Mouse (Mus musculus) forebrain, embryonic 10.5 days (tissue): ENCODE data around the gene Tln2. TPM values are rescaled to one million over a fixed set of nuclear protein-coding genes. Genes with fewer than 3 reads are reported as not detected.
A peak's percentile ranks its signal among the peaks of the same experiment; 100 is the strongest.

ENCODE experiments used
- DNase-seq: peaks from one replicate; pipeline ENCODE4 v3.0.0-alpha.2; 2017; ENCODE audit warnings: low spot score; ENCODE audit errors: extremely low spot score
- H3K27ac ChIP-seq: fragments of 300-500 bp; sonication (generic); 2 replicates; pipeline ENCODE4 v1.5.1; 2016; ENCODE audit warnings: mild to moderate bottlenecking
- H3K27me3 ChIP-seq: fragments of 300-500 bp; sonication (generic); 2 replicates; pipeline ENCODE4 v1.6.1; 2016; ENCODE audit warnings: mild to moderate bottlenecking; ENCODE audit not compliant: poor library complexity, severe bottlenecking
- H3K36me3 ChIP-seq: fragments of 300-500 bp; sonication (generic); replicated peaks from 2 replicates; pipeline ENCODE4 v1.6.1; 2016; ENCODE audit warnings: mild to moderate bottlenecking, moderate library complexity
- H3K4me1 ChIP-seq: fragments of 300-500 bp; sonication (generic); 2 replicates; pipeline ENCODE4 v1.6.1; 2016
- H3K4me3 ChIP-seq: fragments of 300-500 bp; sonication (generic); 2 replicates; pipeline ENCODE4 v1.5.1; 2016; ENCODE audit warnings: mild to moderate bottlenecking, moderate library complexity
- H3K9me3 ChIP-seq: fragments of 300-500 bp; sonication (generic); 2 replicates; pipeline ENCODE4 v1.6.1; 2016; ENCODE audit warnings: mild to moderate bottlenecking, moderate library complexity
- WGBS: fragments of 180-500 bp; shearing (Covaris S2); methylation state at CpG from one replicate; pipeline ENCODE4 v1.1.7; 2016; 5-methylcytosine and 5-hydroxymethylcytosine counted together
- polyA plus RNA-seq: library from polyadenylated mRNA; unstranded; fragments of >200 nt; fragmentation: Nextera tagmentation; extraction: Ambion mirVana; gene quantifications from 2 replicates; pipeline ENCODE4 v1.2.1, GENCODE M21; 2016

Gene Tln2
- polyA plus RNA-seq, 1 experiment from 2014 or later: 30.0 TPM

DNA sequence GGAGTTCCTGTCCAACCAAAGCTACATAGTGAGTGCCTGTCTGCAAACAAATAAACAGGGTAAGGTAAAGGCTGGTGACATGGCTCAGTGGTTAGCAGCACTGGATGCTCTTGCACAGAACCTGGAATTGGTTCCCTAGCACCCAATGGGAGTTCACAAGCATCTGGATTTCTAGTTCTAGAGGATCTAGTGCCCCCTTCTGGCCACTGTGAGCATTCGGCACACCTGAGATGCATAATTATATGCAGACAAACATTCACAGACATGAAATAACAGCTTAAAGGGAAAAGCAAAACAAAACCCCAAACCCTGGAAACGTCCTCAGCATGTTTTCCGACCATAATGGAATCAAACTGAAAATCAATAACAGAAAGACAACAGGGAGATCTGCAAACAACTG is 191.4 kb downstream of the Tln2 start:
- 91% methylated on average over 3 of the region's 3 CpGs for WGBS
- no peaks in the 10 kb centered on the region for H3K4me1 ChIP-seq
- no peaks in the 10 kb centered on the region for H3K27me3 ChIP-seq
- DNase-seq: no peak
- H3K9me3 ChIP-seq: no peaks in the 10 kb centered on the region; the same call in 1 of the 2 replicates
- no peak overlapping the region for H3K27ac ChIP-seq
- no peak overlapping the region for H3K4me3 ChIP-seq
- peaks cover 22% of the 10 kb centered on the region for H3K36me3 ChIP-seq

DNA sequence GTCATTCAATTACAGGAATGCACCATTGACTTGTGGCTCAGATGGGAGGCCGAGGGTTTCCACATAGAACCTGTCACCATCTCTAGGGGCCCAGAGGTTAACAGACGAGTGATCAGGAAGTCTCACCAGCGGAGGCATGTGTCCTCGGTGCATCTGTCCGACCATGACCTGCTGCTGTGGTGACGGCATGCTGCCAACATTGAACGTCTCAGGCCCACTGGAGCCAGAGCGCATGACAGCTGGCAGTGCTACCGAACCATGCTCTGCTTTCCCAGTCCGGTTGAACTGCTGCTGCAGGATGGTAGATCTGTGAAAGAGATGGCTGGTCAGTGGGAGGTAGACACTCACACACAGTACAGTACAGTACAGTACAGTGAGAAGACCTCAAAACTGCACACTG is 197.0 kb downstream of the Tln2 start:
- Histone ChIP-seq H3K36me3 (peaks cover 13% of the 10 kb centered on the region), H3K27ac (no peak overlapping the region), H3K4me1 (peaks cover 8% of the 10 kb centered on the region; the same call in 1 of the 2 replicates), H3K27me3 (no peaks in the 10 kb centered on the region), H3K9me3 (no peaks in the 10 kb centered on the region), H3K4me3 (no peak overlapping the region)
- 96% methylated on average over 10 of the region's 10 CpGs for WGBS
- DNase-seq: no peak

DNA sequence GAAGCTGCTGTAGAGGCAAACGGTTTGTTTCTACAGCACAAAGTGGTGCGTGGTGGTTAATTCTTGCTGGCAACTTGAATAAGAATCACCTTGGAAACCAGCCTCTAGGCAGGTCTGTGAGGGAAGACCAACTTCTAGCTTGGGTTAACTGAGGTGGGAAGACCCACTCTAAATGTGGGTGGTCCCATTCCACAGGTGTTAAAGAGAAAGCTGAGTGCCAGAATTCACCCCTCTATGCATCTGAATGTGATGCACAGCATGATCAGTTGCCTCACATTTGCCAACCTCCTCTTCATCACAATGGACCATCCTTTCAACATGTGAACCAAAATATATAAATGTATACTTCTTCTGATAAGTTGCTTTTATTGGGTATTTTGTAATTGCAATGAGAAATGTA is 197.4 kb downstream of the Tln2 start:
- H3K36me3 ChIP-seq: peaks cover 18% of the 10 kb centered on the region
- H3K4me1 ChIP-seq: peaks cover 8% of the 10 kb centered on the region; the same call in 1 of the 2 replicates
- no peaks in the 10 kb centered on the region for H3K27me3 ChIP-seq
- no peak overlapping the region for H3K27ac ChIP-seq
- H3K4me3 ChIP-seq: no peak overlapping the region
- no peak for DNase-seq
- no peaks in the 10 kb centered on the region; the same call in 1 of the 2 replicates for H3K9me3 ChIP-seq
- WGBS: 88% methylated on average over 2 of the region's 2 CpGs

DNA sequence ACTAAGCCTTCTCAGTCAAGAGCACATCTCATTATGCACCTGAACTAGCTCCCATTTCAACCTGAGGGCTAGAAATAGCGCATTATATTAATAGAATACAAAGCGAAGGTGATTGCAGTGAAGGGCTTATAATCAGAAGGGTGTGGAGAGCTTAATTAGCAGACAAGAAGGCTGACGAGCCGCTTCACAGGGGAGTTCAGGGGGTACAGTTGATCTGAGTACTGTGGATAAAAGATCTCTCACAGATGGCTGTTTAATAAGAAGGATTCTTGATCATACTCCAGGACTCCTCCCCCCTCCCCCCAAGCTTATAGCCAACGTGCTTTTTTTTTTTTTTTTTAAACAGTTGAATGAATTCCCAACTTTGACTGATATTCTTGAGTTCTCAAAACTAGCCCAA is 198.0 kb downstream of the Tln2 start:
- H3K27me3 ChIP-seq: no peaks in the 10 kb centered on the region
- H3K4me1 ChIP-seq: peaks cover 8% of the 10 kb centered on the region; the same call in 1 of the 2 replicates
- no peak overlapping the region; the same call in 1 of the 2 replicates for H3K27ac ChIP-seq
- 90% methylated on average over 5 of the region's 5 CpGs for WGBS
- H3K36me3 ChIP-seq: peaks cover 16% of the 10 kb centered on the region
- no peak overlapping the region for H3K4me3 ChIP-seq
- H3K9me3 ChIP-seq: no peaks in the 10 kb centered on the region; the same call in 1 of the 2 replicates
- DNase-seq: no peak

DNA sequence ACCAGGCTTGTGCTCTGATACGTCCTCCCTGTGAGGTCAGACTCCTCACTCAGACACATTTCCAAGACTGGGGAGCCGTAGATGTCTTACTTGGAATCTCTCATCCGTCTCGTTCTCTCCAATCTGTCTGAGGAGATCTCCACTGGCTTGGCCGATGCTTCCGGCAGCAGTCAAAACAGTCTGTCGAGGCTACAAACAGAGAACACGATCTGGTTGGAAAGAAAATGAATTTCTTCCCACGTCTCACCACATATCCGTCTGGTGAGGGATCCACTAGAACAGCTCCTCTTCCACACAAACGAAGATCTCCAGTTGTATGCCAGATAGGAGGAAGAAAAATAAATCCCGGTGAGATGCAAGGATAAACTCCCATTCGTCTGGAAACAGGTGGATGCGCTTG is 205.1 kb downstream of the Tln2 start:
- Histone ChIP-seq H3K4me1 (no peaks in the 10 kb centered on the region), H3K36me3 (peaks cover 9% of the 10 kb centered on the region), H3K27ac (no peak overlapping the region), H3K9me3 (no peaks in the 10 kb centered on the region; the same call in 1 of the 2 replicates), H3K4me3 (no peak overlapping the region), H3K27me3 (no peaks in the 10 kb centered on the region)
- DNase-seq: no peak
- 94% methylated on average over 14 of the region's 14 CpGs for WGBS

DNA sequence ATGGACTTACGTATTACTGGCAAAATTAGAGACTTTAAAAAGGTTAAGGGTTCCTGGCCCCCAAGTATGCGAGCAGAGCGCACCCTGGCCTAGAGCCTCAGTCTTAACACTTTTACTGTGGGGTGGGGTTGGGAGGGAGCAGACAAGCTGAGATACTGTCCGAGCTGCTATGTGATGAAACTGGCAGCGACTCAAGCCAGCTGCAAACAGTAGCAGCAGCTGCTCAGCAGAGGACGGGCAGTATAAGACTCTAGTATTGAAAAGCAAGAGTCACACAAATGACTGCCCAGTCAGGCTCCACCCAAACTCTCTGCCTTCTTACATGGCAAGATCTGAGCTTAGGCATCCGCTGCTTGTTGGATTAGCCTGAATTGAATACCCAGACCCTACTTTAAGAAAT is 206.1 kb downstream of the Tln2 start:
- Histone ChIP-seq H3K9me3 (no peaks in the 10 kb centered on the region; the same call in 1 of the 2 replicates), H3K36me3 (peaks cover 9% of the 10 kb centered on the region), H3K27ac (no peak overlapping the region), H3K4me1 (no peaks in the 10 kb centered on the region), H3K4me3 (no peak overlapping the region), H3K27me3 (no peaks in the 10 kb centered on the region)
- DNase-seq: no peak
- WGBS: 90% methylated on average over 7 of the region's 7 CpGs

DNA sequence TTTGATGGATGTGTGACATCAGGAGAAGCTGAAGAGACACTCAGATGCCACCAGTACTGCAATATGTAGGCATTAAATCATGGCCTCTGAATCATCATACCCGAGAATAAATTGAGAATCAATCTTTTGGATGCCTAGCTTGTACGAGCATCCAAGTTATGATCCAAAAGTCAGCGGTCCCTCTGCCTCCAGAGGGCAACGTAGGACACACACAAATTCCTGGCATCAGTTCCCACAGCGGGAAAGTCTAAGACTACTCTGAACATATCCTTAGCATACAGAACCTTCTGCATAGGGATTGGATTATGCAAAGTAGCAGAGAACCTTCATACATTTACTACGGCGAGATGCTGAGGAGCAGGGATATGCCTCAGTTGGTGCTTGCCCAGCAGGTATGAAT is 210.5 kb downstream of the Tln2 start:
- peaks cover 12% of the 10 kb centered on the region for H3K36me3 ChIP-seq
- no peak overlapping the region for H3K4me3 ChIP-seq
- peaks cover 7% of the 10 kb centered on the region; the same call in 1 of the 2 replicates for H3K4me1 ChIP-seq
- no peak for DNase-seq
- 90% methylated on average over 7 of the region's 7 CpGs for WGBS
- no peaks in the 10 kb centered on the region for H3K27me3 ChIP-seq
- H3K27ac ChIP-seq: no peak overlapping the region
- no peaks in the 10 kb centered on the region for H3K9me3 ChIP-seq

DNA sequence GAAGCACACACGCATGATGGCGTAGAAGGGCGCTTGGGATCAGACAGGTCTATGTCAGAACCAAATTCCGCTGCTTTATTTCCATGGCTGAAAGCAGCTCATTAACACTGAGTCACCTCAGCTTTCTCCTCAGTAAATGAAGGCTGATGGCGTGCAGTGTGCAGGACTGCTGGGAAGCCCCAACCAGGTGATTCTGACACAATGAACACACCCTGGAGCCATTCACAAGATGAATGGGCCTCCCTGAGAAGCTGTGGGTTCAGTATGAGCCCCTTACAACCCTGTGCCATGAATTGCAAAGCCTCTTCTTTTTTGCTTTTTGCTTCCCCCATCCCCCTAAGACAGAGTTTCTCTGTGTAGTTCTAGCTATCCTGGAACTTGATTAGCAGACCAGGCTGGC is 212.3 kb downstream of the Tln2 start:
- no peaks in the 10 kb centered on the region for H3K9me3 ChIP-seq
- H3K27ac ChIP-seq: no peak overlapping the region
- no peak overlapping the region for H3K4me3 ChIP-seq
- 83% methylated on average over 5 of the region's 5 CpGs for WGBS
- no peaks in the 10 kb centered on the region for H3K27me3 ChIP-seq
- H3K4me1 ChIP-seq: peaks cover 7% of the 10 kb centered on the region; the same call in 1 of the 2 replicates
- peaks cover 18% of the 10 kb centered on the region for H3K36me3 ChIP-seq
- DNase-seq: no peak

DNA sequence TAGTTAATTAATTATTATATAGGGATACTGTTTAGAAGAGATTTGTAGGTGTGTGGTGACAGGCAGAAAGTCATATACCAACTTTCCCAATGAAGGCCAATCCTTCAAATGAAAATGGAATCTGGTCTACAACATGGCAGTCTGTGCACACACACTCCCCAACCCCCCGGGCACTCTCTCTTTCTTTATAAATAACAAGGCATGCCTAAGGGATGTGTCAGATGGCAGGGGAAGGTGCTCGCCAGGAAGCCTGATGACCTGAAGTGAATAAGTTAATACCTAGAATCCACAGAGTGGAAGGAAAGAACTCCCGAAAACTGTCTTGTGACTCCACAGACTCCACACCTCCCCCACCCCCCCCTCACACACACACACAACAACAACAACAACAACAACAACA is 228.2 kb downstream of the Tln2 start:
- Histone ChIP-seq H3K9me3 (no peaks in the 10 kb centered on the region), H3K36me3 (peaks cover 6% of the 10 kb centered on the region), H3K27ac (no peak overlapping the region), H3K4me3 (no peak overlapping the region), H3K4me1 (peaks cover 6% of the 10 kb centered on the region; the same call in 1 of the 2 replicates), H3K27me3 (no peaks in the 10 kb centered on the region)
- no peak for DNase-seq
- 83% methylated on average over 3 of the region's 3 CpGs for WGBS

DNA sequence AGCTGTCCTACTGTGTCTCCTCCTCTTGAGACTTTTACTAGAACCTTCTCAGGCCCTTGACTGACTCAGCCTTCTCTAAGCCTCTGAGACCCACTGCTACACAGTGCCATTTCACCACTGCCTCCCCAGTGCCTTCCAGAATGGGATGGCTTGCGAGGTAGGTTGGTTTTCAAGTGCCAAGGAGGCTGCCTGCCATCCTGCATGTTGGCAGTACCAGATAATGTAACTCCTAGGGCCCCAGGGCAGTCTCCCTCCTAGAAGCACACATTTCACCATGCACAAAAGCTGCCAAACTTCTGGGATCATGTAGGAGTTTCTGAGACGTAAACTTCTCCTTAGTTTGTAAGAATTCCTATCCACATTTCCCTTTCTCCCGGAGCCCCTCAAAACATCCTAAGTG is 231.1 kb downstream of the Tln2 start:
- Histone ChIP-seq H3K36me3 (peaks cover 6% of the 10 kb centered on the region; the same call in 1 of the 2 replicates), H3K9me3 (no peaks in the 10 kb centered on the region), H3K4me1 (peaks cover 6% of the 10 kb centered on the region; the same call in 1 of the 2 replicates), H3K27ac (no peak overlapping the region), H3K4me3 (no peak overlapping the region), H3K27me3 (no peaks in the 10 kb centered on the region)
- WGBS: 92% methylated on average over 3 of the region's 3 CpGs
- DNase-seq: no peak

DNA sequence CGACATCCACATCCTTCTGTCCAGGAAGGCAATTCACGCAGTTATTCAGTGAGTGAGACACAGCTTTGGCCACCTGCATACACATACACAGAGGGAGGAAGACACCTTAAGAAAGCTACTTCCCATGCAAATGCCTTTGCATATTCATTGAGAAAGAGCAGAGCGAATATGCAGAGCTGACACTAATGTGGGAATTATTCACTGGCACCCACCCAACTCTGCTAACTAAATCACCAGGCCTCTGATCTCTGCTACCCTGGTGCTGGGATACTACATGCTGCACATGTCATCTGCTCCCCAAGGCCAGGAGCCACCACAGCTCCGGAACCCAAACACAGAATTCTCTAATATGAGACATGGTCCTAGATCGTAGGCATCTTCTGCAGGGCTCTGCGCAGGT is 237.6 kb downstream of the Tln2 start:
- Histone ChIP-seq H3K4me3 (no peak overlapping the region), H3K27me3 (no peaks in the 10 kb centered on the region), H3K4me1 (no peaks in the 10 kb centered on the region), H3K36me3 (peaks cover 9% of the 10 kb centered on the region), H3K9me3 (no peaks in the 10 kb centered on the region), H3K27ac (no peak overlapping the region)
- DNase-seq: no peak
- WGBS: 89% methylated on average over 6 of the region's 6 CpGs

DNA sequence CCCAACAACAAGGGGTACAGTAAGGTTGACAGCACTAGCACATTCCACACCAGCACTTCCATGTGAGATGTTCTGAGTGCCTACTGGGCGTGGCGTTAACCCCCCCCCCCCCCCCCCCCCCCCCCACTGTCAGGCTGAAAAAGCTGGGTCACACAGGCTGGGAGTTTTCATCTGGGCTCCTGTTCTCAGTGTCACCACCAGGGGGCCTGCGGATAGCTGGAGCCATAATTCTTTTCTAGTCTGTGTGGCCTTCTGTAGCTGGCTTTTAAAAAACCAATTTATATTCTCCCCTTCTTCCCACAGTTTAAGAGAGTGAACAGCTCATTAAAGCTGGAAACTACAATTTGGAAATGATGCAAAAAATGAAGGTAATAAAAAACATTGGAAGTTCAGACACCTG is 244.1 kb downstream of the Tln2 start:
- 16% methylated on average over 3 of the region's 3 CpGs for WGBS
- H3K36me3 ChIP-seq: peaks cover 7% of the 10 kb centered on the region
- no peaks in the 10 kb centered on the region for H3K9me3 ChIP-seq
- DNase-seq: peak; percentile 34
- no peaks in the 10 kb centered on the region for H3K4me1 ChIP-seq
- H3K27me3 ChIP-seq: no peaks in the 10 kb centered on the region
- no peak overlapping the region for H3K27ac ChIP-seq
- no peak overlapping the region for H3K4me3 ChIP-seq

DNA sequence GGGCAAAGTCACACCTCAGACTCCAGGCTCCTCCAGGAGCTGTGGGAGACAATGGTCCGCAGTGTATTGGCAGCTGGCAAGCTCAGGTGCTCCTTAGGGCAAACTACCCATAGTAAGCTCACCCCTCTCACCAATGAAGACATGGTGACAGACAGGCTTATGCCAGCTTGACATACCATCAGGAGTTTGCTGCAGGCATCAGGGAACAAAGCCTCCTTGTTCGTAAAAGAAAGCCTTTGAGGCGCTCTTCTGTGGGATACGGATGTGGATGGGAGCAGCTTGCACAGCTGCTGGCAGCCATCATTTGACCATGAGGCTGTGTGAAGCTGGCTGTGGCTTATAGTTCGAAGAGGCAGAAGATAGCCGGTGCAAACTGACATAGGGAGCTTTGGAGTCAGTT is 254.5 kb downstream of the Tln2 start:
- Histone ChIP-seq H3K27me3 (no peaks in the 10 kb centered on the region), H3K36me3 (peaks cover 19% of the 10 kb centered on the region), H3K4me1 (no peaks in the 10 kb centered on the region), H3K4me3 (no peak overlapping the region), H3K9me3 (no peaks in the 10 kb centered on the region), H3K27ac (no peak overlapping the region)
- 83% methylated on average over 6 of the region's 6 CpGs for WGBS
- DNase-seq: no peak

DNA sequence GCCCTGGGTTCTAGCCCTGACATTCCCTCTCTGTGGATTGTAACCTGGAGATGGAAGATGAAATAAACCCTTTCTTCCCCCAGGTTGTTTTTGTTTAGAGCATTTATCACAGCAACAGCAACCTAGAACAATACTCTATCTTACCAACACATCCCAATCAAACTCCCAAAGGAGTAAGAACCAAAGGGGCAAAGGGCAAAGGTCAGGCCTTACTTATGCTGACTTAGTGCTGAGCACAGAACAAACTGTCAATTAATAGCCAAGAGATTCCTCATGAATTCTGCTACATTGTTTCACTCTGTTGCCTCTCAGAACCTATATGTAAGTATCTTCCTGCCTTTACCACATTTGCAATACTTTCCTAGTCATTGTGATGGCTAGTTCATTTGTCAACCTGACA is 255.5 kb downstream of the Tln2 start:
- H3K27me3 ChIP-seq: no peaks in the 10 kb centered on the region
- H3K4me1 ChIP-seq: 0 out of 2 replicates have a peak, but pooled peaks cover 4% of the 10 kb centered on the region
- H3K4me3 ChIP-seq: no peak overlapping the region
- H3K27ac ChIP-seq: no peak overlapping the region
- H3K9me3 ChIP-seq: no peaks in the 10 kb centered on the region
- DNase-seq: no peak
- H3K36me3 ChIP-seq: peaks cover 19% of the 10 kb centered on the region
